Mouse (Mus musculus): Measurements from ENCODE around the gene Erbb3. TPM values are rescaled to one million over a fixed set of nuclear protein-coding genes. Genes with fewer than 3 reads are reported as not detected.

The Erbb3 gene
- polyA plus RNA-seq (2014; fragmentation: Illumina TruSeq; extraction: RNeasy Lipid Tissue Mini Kit (QIAGEN cat#74804); ENCODE audit: low read depth, low replicate concordance): 32.3 TPM

GRCm38 (mm10) chr10:128589464-128590192 is at the start of gene Erbb3:
Gene Erbb3 (minus strand): TSS chr10:128589652.

DNA sequence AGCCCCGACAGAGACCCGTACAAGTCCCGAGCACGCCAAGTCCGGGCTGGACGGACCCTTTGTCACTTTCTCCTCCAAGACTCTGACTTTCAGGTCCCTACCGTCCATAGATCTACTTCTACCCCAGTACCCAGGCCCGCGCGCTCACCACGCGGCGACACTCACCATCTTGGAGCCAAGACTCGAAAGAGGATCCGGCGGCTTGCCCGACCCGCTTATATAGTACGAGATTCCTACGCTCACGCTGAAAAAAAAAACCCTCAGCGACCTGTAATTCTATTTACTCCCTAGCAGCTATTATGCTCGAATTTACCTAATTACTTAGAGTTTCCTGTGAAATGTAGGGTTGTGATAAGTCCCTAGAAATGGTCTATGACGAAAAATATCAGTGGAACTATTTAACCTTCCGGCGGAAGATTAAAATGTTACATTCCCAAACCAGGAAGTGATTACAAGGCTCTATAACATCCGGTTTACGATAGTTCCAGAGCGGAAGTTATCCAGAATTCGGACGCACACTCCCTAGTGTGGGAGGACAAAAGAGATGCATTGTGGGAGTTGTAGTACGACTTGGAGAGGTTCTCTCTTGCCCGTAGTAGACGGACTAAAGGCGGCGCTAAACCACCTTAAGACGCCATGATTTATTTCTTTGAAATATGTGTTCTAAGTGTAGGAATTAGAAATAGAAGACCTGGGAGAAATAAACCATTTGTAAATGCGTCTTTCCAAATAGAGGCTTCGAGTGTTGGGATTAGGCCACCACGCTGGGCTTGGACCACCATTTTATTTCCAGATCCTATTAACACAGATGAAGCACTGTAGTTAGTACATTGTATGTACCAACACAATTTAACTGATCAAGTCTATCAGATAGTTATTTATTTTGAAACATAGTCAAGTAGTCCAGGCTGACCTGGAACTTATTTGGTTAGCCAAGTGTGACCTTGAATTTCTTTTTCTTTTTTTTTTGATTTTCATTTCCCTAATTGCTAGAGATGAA is 37.2 kb upstream of the Erbb3 start, which contains the start of gene Rps26:
Rps26 (minus strand) TSS at position 437 of the 1,000 bp plus-strand sequence.

DNA sequence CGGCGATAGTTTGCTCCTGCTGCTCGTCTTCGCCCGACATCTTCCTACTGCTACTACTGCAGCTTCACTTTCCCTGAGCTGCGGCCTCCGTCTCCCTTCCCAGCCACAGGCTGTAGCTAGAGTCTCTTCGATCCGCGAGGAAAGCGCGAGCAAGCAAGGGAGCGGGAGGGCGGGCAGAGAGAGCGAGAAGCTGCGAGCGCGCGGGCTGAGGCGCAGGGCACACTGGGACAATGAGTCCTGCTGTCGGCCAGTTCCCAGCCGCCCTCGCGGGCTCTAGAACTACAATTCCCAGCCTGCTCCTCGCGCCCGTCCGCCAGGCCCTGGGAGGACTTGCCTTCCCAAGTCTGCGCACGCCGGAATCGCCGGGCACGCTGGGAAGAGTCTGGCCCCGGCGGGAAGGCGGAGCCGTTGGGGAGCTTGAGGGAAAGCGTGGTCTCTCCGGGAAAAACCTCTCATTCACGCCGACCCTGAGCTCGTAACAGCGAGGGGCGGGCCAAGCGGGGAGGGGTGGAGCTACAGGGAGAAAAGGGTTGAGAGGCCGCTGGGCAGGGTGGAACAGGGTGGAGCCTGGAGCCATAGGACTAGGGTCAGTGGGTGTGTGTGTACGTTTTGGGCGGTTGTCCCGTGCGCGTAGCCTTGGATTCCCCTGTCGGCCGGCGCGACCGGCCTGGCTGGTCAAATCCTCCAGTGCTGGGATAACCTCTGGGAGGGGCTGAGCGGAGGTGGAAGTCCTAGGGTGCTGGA is 23.5 kb downstream of the Erbb3 start, which contains the start of gene Pa2g4:
Pa2g4 (minus strand) TSS at position 200 of the 744 bp plus-strand sequence.

GRCm38 (mm10) chr10:128548947-128549681 is 40.3 kb downstream of the Erbb3 start, which contains the start of gene Rpl41:
Gene Rpl41 (minus strand): TSS chr10:128549305.

GRCm38 (mm10) chr10:128547361-128548032 is 42.0 kb downstream of the Erbb3 start, which contains the start of gene Zc3h10:
Gene Zc3h10 (minus strand): TSS chr10:128547774.

GRCm38 (mm10) chr10:128525671-128526308 is 63.7 kb downstream of the Erbb3 start, which contains the start of gene Esyt1:
Gene Esyt1 (minus strand): TSS chr10:128525871.

Other genes starting within 250 kb of the Erbb3 start
- 39.7 TPM for gene Coq10a, start 220.7 kb downstream of the Erbb3 start, polyA plus RNA-seq (2014; fragmentation: Illumina TruSeq; extraction: RNeasy Lipid Tissue Mini Kit (QIAGEN cat#74804); ENCODE audit: low read depth, low replicate concordance)
- 26.0 TPM for gene Ankrd52, start 212.5 kb downstream of the Erbb3 start, polyA plus RNA-seq (2014; fragmentation: Illumina TruSeq; extraction: RNeasy Lipid Tissue Mini Kit (QIAGEN cat#74804); ENCODE audit: low read depth, low replicate concordance)
- 0.30 TPM for gene Slc39a5, start 188.4 kb downstream of the Erbb3 start, polyA plus RNA-seq (2014; fragmentation: Illumina TruSeq; extraction: RNeasy Lipid Tissue Mini Kit (QIAGEN cat#74804); ENCODE audit: low read depth, low replicate concordance)
- 47.3 TPM for gene Nabp2, start 178.2 kb downstream of the Erbb3 start, polyA plus RNA-seq (2014; fragmentation: Illumina TruSeq; extraction: RNeasy Lipid Tissue Mini Kit (QIAGEN cat#74804); ENCODE audit: low read depth, low replicate concordance)
- gene Rnf41, start 178.0 kb downstream of the Erbb3 start, polyA plus RNA-seq (2014; fragmentation: Illumina TruSeq; extraction: RNeasy Lipid Tissue Mini Kit (QIAGEN cat#74804); ENCODE audit: low read depth, low replicate concordance): 33.2 TPM
- gene Smarcc2, start 130.4 kb downstream of the Erbb3 start, polyA plus RNA-seq (2014; fragmentation: Illumina TruSeq; extraction: RNeasy Lipid Tissue Mini Kit (QIAGEN cat#74804); ENCODE audit: low read depth, low replicate concordance): 105 TPM
- 1,629 TPM for gene Myl6, start 95.5 kb downstream of the Erbb3 start, polyA plus RNA-seq (2014; fragmentation: Illumina TruSeq; extraction: RNeasy Lipid Tissue Mini Kit (QIAGEN cat#74804); ENCODE audit: low read depth, low replicate concordance)
- 5.5 TPM for gene Myl6b, start 91.0 kb downstream of the Erbb3 start, polyA plus RNA-seq (2014; fragmentation: Illumina TruSeq; extraction: RNeasy Lipid Tissue Mini Kit (QIAGEN cat#74804); ENCODE audit: low read depth, low replicate concordance)
- gene Esyt1, start 63.8 kb downstream of the Erbb3 start, polyA plus RNA-seq (2014; fragmentation: Illumina TruSeq; extraction: RNeasy Lipid Tissue Mini Kit (QIAGEN cat#74804); ENCODE audit: low read depth, low replicate concordance): 98.5 TPM
- gene Zc3h10, start 41.9 kb downstream of the Erbb3 start, polyA plus RNA-seq (2014; fragmentation: Illumina TruSeq; extraction: RNeasy Lipid Tissue Mini Kit (QIAGEN cat#74804); ENCODE audit: low read depth, low replicate concordance): 9.8 TPM
- gene Rpl41, start 40.3 kb downstream of the Erbb3 start, polyA plus RNA-seq (2014; fragmentation: Illumina TruSeq; extraction: RNeasy Lipid Tissue Mini Kit (QIAGEN cat#74804); ENCODE audit: low read depth, low replicate concordance): 2,778 TPM
- gene Pa2g4, start 23.7 kb downstream of the Erbb3 start, polyA plus RNA-seq (2014; fragmentation: Illumina TruSeq; extraction: RNeasy Lipid Tissue Mini Kit (QIAGEN cat#74804); ENCODE audit: low read depth, low replicate concordance): 63.0 TPM
- gene Rps26, start 37.1 kb upstream of the Erbb3 start, polyA plus RNA-seq (2014; fragmentation: Illumina TruSeq; extraction: RNeasy Lipid Tissue Mini Kit (QIAGEN cat#74804); ENCODE audit: low read depth, low replicate concordance): 1,498 TPM
- 3.3 TPM for gene Ikzf4, start 56.3 kb upstream of the Erbb3 start, polyA plus RNA-seq (2014; fragmentation: Illumina TruSeq; extraction: RNeasy Lipid Tissue Mini Kit (QIAGEN cat#74804); ENCODE audit: low read depth, low replicate concordance)
- gene Suox, start 84.4 kb upstream of the Erbb3 start, polyA plus RNA-seq (2014; fragmentation: Illumina TruSeq; extraction: RNeasy Lipid Tissue Mini Kit (QIAGEN cat#74804); ENCODE audit: low read depth, low replicate concordance): 154 TPM
- 111 TPM for gene Rab5b, start 106.6 kb upstream of the Erbb3 start, polyA plus RNA-seq (2014; fragmentation: Illumina TruSeq; extraction: RNeasy Lipid Tissue Mini Kit (QIAGEN cat#74804); ENCODE audit: low read depth, low replicate concordance)
- gene Pmel, start 114.5 kb upstream of the Erbb3 start, polyA plus RNA-seq (2014; fragmentation: Illumina TruSeq; extraction: RNeasy Lipid Tissue Mini Kit (QIAGEN cat#74804); ENCODE audit: low read depth, low replicate concordance): 15.2 TPM
- gene Cdk2, start 115.4 kb upstream of the Erbb3 start, polyA plus RNA-seq (2014; fragmentation: Illumina TruSeq; extraction: RNeasy Lipid Tissue Mini Kit (QIAGEN cat#74804); ENCODE audit: low read depth, low replicate concordance): 20.1 TPM
- 16.4 TPM for gene Dgka, start 155.2 kb upstream of the Erbb3 start, polyA plus RNA-seq (2014; fragmentation: Illumina TruSeq; extraction: RNeasy Lipid Tissue Mini Kit (QIAGEN cat#74804); ENCODE audit: low read depth, low replicate concordance)
- 28.8 TPM for gene Pym1, start 158.2 kb upstream of the Erbb3 start, polyA plus RNA-seq (2014; fragmentation: Illumina TruSeq; extraction: RNeasy Lipid Tissue Mini Kit (QIAGEN cat#74804); ENCODE audit: low read depth, low replicate concordance)
- 17.1 TPM for gene Mmp19, start 201.3 kb upstream of the Erbb3 start, polyA plus RNA-seq (2014; fragmentation: Illumina TruSeq; extraction: RNeasy Lipid Tissue Mini Kit (QIAGEN cat#74804); ENCODE audit: low read depth, low replicate concordance)
- gene Dnajc14, start 214.4 kb upstream of the Erbb3 start, polyA plus RNA-seq (2014; fragmentation: Illumina TruSeq; extraction: RNeasy Lipid Tissue Mini Kit (QIAGEN cat#74804); ENCODE audit: low read depth, low replicate concordance): 44.6 TPM
- gene Tmem198b, start 214.7 kb upstream of the Erbb3 start, polyA plus RNA-seq (2014; fragmentation: Illumina TruSeq; extraction: RNeasy Lipid Tissue Mini Kit (QIAGEN cat#74804); ENCODE audit: low read depth, low replicate concordance): 13.7 TPM
- gene Sarnp, start 227.7 kb upstream of the Erbb3 start, polyA plus RNA-seq (2014; fragmentation: Illumina TruSeq; extraction: RNeasy Lipid Tissue Mini Kit (QIAGEN cat#74804); ENCODE audit: low read depth, low replicate concordance): 69.3 TPM
- gene Ormdl2, start 232.0 kb upstream of the Erbb3 start, polyA plus RNA-seq (2014; fragmentation: Illumina TruSeq; extraction: RNeasy Lipid Tissue Mini Kit (QIAGEN cat#74804); ENCODE audit: low read depth, low replicate concordance): 96.5 TPM

All from adipose tissue, adult 10 weeks (tissue).